Mouse (Mus musculus): ENCODE measurements around the gene Naxd.

Gene Naxd

GRCm38 (mm10) chr8:11506802-11507201, 9.5 kb downstream of the Naxd start:
- in situ Hi-C loops (cut with MboI; ENCODE audit: unreplicated experiment in 2 of 2), result loop anchor here (5.0 to 25.0 kb wide), 7 partner anchors 35 to 670 kb away; partner anchors contain the start of gene 1700016D06Rik (in 1 of the 2)

DNA sequence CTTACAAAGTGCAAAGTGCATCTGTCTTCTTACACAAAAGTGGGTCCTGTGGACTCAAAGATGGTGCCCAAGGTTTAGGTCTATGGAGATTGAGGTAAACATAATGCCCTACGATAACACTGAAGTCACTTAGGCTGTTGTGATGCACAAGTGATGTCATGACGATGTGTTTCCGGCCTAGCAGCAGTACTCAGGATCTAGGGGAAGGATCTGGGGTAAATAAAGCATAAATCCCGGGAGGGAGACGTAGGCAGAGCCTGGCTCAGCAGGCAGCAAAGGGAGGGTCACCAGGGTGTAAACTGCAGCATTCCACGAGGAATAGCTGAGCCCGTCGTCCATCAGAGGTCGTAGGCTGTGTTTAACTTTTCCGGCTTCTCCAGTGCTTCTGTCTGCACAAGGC, 11.6 kb downstream of the Naxd start:
- in situ Hi-C loops (cut with MboI; ENCODE audit: unreplicated experiment in 2 of 2), result loop anchor here (5.0 to 25.0 kb wide), 7 partner anchors 33 to 672 kb away; partner anchors contain the start of gene 1700016D06Rik (in 1 of the 2)

- in situ Hi-C loops (cut with MboI; ENCODE audit: unreplicated experiment in 2 of 2), result loop anchor here in 1 of 2 experiments (25.0 kb wide), 1 partner anchor 674 kb away; no protein-coding TSS in a partner anchor
Measured at GRCm38 (mm10) chr8:11510971-11511370, 13.7 kb downstream of the Naxd start.

- in situ Hi-C loops (cut with MboI; ENCODE audit: unreplicated experiment in 2 of 2), result loop anchor here in 1 of 2 experiments (25.0 kb wide), 1 partner anchor 675 kb away; no protein-coding TSS in a partner anchor
Measured at GRCm38 (mm10) chr8:11512711-11513110, 15.4 kb downstream of the Naxd start.

- in situ Hi-C loops (cut with MboI; ENCODE audit: unreplicated experiment in 2 of 2), result loop anchor here in 1 of 2 experiments (25.0 kb wide), 1 partner anchor 676 kb away; no protein-coding TSS in a partner anchor
Measured at GRCm38 (mm10) chr8:11513247-11513646, 15.9 kb downstream of the Naxd start.

GRCm38 (mm10) chr8:11516292-11516691, 19.0 kb downstream of the Naxd start:
- in situ Hi-C loops (cut with MboI; ENCODE audit: unreplicated experiment in 2 of 2), result loop anchor here in 1 of 2 experiments (25.0 kb wide), 1 partner anchor 679 kb away; no protein-coding TSS in a partner anchor

DNA sequence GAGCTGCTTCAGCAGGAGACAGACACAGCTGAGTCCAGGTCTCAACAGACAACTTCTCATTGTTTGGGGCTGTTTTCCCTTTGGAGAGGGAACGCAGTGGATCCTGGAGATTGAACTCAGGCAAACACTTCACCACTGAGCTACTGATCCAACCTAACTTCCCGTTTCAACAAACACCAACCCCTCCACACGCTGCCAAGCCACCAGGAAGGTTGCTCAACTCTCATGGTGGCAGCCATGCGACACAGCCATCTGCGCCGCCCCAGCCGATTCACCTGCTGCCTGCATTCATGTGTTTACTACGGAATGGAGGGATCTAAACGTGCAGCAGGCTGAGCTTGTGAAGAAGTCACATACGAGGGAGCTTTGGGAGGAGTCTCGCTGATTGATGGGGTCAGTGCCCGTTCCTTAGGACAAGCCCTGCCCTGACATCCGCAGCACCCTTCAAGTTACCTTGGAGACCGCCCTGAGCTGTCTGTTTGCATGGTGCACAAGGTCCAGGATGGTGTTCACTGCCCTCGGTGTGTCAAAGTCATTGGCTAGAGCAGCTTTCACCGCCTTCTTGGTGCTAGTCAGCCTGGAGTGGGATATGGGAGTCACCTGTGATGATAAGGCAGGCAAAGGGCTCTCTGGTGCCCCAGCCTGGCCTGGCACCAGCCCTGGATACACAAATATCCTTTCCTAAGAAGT, 20.2 kb downstream of the Naxd start:
- in situ Hi-C loops (cut with MboI; ENCODE audit: unreplicated experiment in 2 of 2), result loop anchor here in 1 of 2 experiments (25.0 kb wide), 1 partner anchor 680 kb away; no protein-coding TSS in a partner anchor

DNA sequence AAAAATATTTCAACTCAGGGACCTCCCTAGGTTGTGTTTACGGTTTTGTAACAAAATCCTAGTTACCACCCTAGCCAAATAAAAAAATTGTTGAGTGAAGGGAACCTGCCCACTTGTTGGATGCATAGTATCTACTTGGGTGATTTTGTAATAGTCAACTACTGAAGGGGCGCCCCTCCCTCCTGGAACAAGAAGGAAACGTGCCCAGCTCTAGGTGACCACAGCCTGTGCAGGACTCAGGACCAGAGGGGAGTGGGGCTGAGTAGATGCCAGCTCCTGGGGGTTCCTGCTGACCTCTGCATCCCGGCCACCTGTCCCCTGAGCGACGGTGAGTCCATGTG, 20.7 kb downstream of the Naxd start:
- in situ Hi-C loops (cut with MboI; ENCODE audit: unreplicated experiment in 2 of 2), result loop anchor here in 1 of 2 experiments (25.0 kb wide), 1 partner anchor 681 kb away; no protein-coding TSS in a partner anchor

- in situ Hi-C loops (cut with MboI; ENCODE audit: unreplicated experiment in 2 of 2), result loop anchor here in 1 of 2 experiments (25.0 kb wide), 1 partner anchor 681 kb away; no protein-coding TSS in a partner anchor
Measured at GRCm38 (mm10) chr8:11518676-11519075, 21.4 kb downstream of the Naxd start.

GRCm38 (mm10) chr8:11523331-11523730, 26.0 kb downstream of the Naxd start:
- in situ Hi-C loops (cut with MboI; ENCODE audit: unreplicated experiment in 2 of 2), result loop anchor here in 1 of 2 experiments (25.0 kb wide), 1 partner anchor 686 kb away; no protein-coding TSS in a partner anchor

DNA sequence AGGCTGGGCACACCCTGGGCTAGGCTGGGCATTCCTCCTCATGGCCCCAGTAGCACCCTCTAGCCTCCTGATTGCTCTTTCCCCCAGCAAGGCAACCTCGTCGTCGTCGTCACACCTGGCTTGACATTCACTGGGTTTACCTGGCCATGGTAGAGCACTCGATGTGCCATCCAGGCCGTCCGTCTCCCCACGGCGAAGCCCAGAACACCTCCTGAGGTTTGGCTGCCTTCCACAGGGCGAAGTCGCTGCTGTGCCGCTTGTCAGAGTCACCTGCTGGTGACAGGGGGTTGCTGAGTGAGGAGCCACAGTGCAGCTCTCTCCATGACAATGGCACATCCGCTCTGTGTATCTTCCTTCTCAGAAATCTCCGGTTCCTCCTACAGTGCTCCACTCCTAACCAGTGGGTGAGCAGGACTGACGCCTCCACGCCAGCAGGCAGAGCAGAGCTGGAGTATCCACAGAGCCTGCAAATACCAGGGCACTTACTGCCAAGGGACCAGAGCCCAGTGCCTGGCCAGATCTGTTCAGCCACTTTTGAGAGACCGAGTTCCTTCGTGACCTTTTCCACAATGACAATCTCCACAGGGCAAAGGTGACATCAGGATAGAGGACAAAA, 33.0 kb downstream of the Naxd start:
- in situ Hi-C loops (cut with MboI; ENCODE audit: unreplicated experiment in 2 of 2), result no loop called here

DNA sequence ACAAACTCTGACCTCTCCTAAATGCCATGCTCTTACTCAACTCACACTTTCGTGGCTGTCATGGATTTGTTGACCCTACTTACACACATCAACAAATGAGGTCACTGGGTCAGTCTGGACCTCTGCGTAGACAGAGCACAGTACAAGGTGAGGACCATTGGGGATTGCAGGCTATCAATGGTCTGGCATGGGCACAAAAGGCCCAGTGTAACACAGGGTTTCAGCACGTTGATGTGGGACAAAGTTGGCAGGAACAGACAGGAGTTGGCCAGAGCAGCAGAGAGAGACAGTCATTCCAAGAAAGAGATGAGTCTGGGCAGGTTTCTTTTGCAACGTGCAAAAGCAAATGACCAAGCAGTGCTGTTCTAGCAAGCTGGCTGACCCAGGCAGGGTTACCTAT, 33.5 kb downstream of the Naxd start:
- in situ Hi-C loops (cut with MboI; ENCODE audit: unreplicated experiment in 2 of 2), result no loop called here

- in situ Hi-C loops (cut with MboI; ENCODE audit: unreplicated experiment in 2 of 2), result no loop called here
Measured at GRCm38 (mm10) chr8:11534494-11534893, 37.2 kb downstream of the Naxd start.

- in situ Hi-C loops (cut with MboI; ENCODE audit: unreplicated experiment in 2 of 2), result no loop called here
Measured at GRCm38 (mm10) chr8:11539049-11539448, 41.7 kb downstream of the Naxd start.

- in situ Hi-C loops (cut with MboI; ENCODE audit: unreplicated experiment in 2 of 2), result loop anchor here in 1 of 2 experiments (5.0 kb wide), 1 partner anchor 33 kb away; no protein-coding TSS in a partner anchor
Measured at GRCm38 (mm10) chr8:11540182-11540581, 42.9 kb downstream of the Naxd start.

- in situ Hi-C loops (cut with MboI; ENCODE audit: unreplicated experiment in 2 of 2), result loop anchor here in 1 of 2 experiments (5.0 kb wide), 1 partner anchor 35 kb away; no protein-coding TSS in a partner anchor
Measured at GRCm38 (mm10) chr8:11542031-11542430, 44.7 kb downstream of the Naxd start.

GRCm38 (mm10) chr8:11542866-11543265, 45.6 kb downstream of the Naxd start:
- in situ Hi-C loops (cut with MboI; ENCODE audit: unreplicated experiment in 2 of 2), result loop anchor here in 1 of 2 experiments (5.0 kb wide), 1 partner anchor 36 kb away; no protein-coding TSS in a partner anchor

- in situ Hi-C loops (cut with MboI; ENCODE audit: unreplicated experiment in 2 of 2), result loop anchor here in 1 of 2 experiments (5.0 kb wide), 1 partner anchor 37 kb away; no protein-coding TSS in a partner anchor
Measured at GRCm38 (mm10) chr8:11544386-11544785, 47.1 kb downstream of the Naxd start.

GRCm38 (mm10) chr8:11547063-11547462, 49.8 kb downstream of the Naxd start:
- in situ Hi-C loops (cut with MboI; ENCODE audit: unreplicated experiment in 2 of 2), result loop anchor here in 1 of 2 experiments (5.0 kb wide), 2 partner anchors 40 to 55 kb away; no protein-coding TSS in a partner anchor

GRCm38 (mm10) chr8:11549706-11550105, 52.4 kb downstream of the Naxd start:
- in situ Hi-C loops (cut with MboI; ENCODE audit: unreplicated experiment in 2 of 2), result loop anchor here (5.0 kb wide), 3 partner anchors 42 to 68 kb away; no protein-coding TSS in a partner anchor
